Mouse (Mus musculus): ENCODE measurements around the gene Stk26. TPM values are rescaled to one million over a fixed set of nuclear protein-coding genes. Genes with fewer than 3 reads are reported as not detected.
A peak's percentile ranks its signal among the peaks of the same experiment; 100 is the strongest.

Gene Stk26
- 0.60 and 3.1 TPM in 2 replicates for polyA plus RNA-seq (2015; fragmentation: Nextera tagmentation; extraction: Ambion mirVana)

- Histone ChIP-seq H3K27ac (replicated peaks) (no peak within 1 kb of the TSS), H3K27me3 (replicated peaks) (0 out of 2 replicates have a peak, but pooled peaks cover 4% of the 10 kb centered on the region), H3K4me1 (peaks cover 3% of the 10 kb centered on the region; the same call in 1 of the 2 replicates), H3K36me3 (no peaks in the 10 kb centered on the region), H3K4me2 (peak within 1 kb of the TSS; percentile 89), H3K9ac (replicated peaks) (peak within 1 kb of the TSS; percentile 28), H3K4me3 (replicated peaks) (peak within 1 kb of the TSS; percentile 47), H3K9me3 (replicated peaks) (no peaks in the 10 kb centered on the region)
- 21% methylated on average over 31 of the region's 31 CpGs for WGBS
- ATAC-seq (ENCODE audit: low FRiP score), result peak; percentile 74
Observed at GRCm38 (mm10) chrX:50840847-50841560, at the start of gene Stk26. TSS of gene Stk26 (plus strand) at chrX:50841047.

- H3K9me3 ChIP-seq (replicated peaks), result no peaks in the 10 kb centered on the region
- no peak overlapping the region for H3K4me2 ChIP-seq
- H3K36me3 ChIP-seq, result no peaks in the 10 kb centered on the region
- H3K4me3 ChIP-seq (replicated peaks), result no peak overlapping the region
- no peak for ATAC-seq (ENCODE audit: low FRiP score)
- H3K9ac ChIP-seq (replicated peaks), result no peak overlapping the region
- H3K4me1 ChIP-seq, result no peaks in the 10 kb centered on the region
- WGBS, result 71% methylated on average over 4 of the region's 4 CpGs
- H3K27me3 ChIP-seq (replicated peaks), result no peaks in the 10 kb centered on the region
- H3K27ac ChIP-seq (replicated peaks), result no peak overlapping the region
Observed at GRCm38 (mm10) chrX:50793005-50793680, 47.7 kb upstream of the Stk26 start.

GRCm38 (mm10) chrX:50797798-50798197, 43.0 kb upstream of the Stk26 start:
- no peaks in the 10 kb centered on the region for H3K27me3 ChIP-seq (replicated peaks)
- H3K36me3 ChIP-seq, result no peaks in the 10 kb centered on the region
- H3K4me3 ChIP-seq (replicated peaks), result no peak overlapping the region
- no peak overlapping the region for H3K4me2 ChIP-seq
- no peaks in the 10 kb centered on the region for H3K4me1 ChIP-seq
- no peak for ATAC-seq (ENCODE audit: low FRiP score)
- no peak overlapping the region for H3K27ac ChIP-seq (replicated peaks)
- no peaks in the 10 kb centered on the region for H3K9me3 ChIP-seq (replicated peaks)
- 60% methylated on average over 1 of the region's 1 CpGs for WGBS
- H3K9ac ChIP-seq (replicated peaks), result no peak overlapping the region

- Histone ChIP-seq H3K4me2 (no peak overlapping the region; the same call in 1 of the 2 replicates), H3K4me3 (replicated peaks) (no peak overlapping the region), H3K4me1 (no peaks in the 10 kb centered on the region), H3K36me3 (no peaks in the 10 kb centered on the region), H3K9ac (replicated peaks) (no peak overlapping the region), H3K9me3 (replicated peaks) (no peaks in the 10 kb centered on the region), H3K27me3 (replicated peaks) (no peaks in the 10 kb centered on the region), H3K27ac (replicated peaks) (no peak overlapping the region)
- WGBS, result 40% methylated on average over 10 of the region's 10 CpGs
- ATAC-seq (ENCODE audit: low FRiP score), result no peak
Observed at GRCm38 (mm10) chrX:50798571-50798970, 42.3 kb upstream of the Stk26 start.

GRCm38 (mm10) chrX:50799656-50800188, 41.1 kb upstream of the Stk26 start:
- no peak overlapping the region for H3K4me3 ChIP-seq (replicated peaks)
- no peak overlapping the region for H3K9ac ChIP-seq (replicated peaks)
- H3K36me3 ChIP-seq, result no peaks in the 10 kb centered on the region
- no peak for ATAC-seq (ENCODE audit: low FRiP score)
- 60% methylated on average over 8 of the region's 8 CpGs for WGBS
- no peak overlapping the region for H3K4me2 ChIP-seq
- no peaks in the 10 kb centered on the region for H3K9me3 ChIP-seq (replicated peaks)
- H3K27me3 ChIP-seq (replicated peaks), result no peaks in the 10 kb centered on the region
- no peaks in the 10 kb centered on the region for H3K4me1 ChIP-seq
- no peak overlapping the region for H3K27ac ChIP-seq (replicated peaks)

GRCm38 (mm10) chrX:50805654-50806053, 35.2 kb upstream of the Stk26 start:
- Histone ChIP-seq H3K36me3 (no peaks in the 10 kb centered on the region), H3K4me1 (no peaks in the 10 kb centered on the region), H3K9me3 (replicated peaks) (no peaks in the 10 kb centered on the region), H3K9ac (replicated peaks) (no peak overlapping the region), H3K4me3 (replicated peaks) (no peak overlapping the region), H3K27ac (replicated peaks) (no peak overlapping the region), H3K27me3 (replicated peaks) (no peaks in the 10 kb centered on the region), H3K4me2 (no peak overlapping the region)
- 47% methylated on average over 4 of the region's 4 CpGs for WGBS
- ATAC-seq (ENCODE audit: low FRiP score), result no peak

- H3K4me1 ChIP-seq, result no peaks in the 10 kb centered on the region
- H3K9me3 ChIP-seq (replicated peaks), result no peaks in the 10 kb centered on the region
- H3K4me3 ChIP-seq (replicated peaks), result no peak overlapping the region
- ATAC-seq (ENCODE audit: low FRiP score), result no peak
- 83% methylated on average over 6 of the region's 6 CpGs for WGBS
- H3K9ac ChIP-seq (replicated peaks), result no peak overlapping the region
- no peaks in the 10 kb centered on the region for H3K27me3 ChIP-seq (replicated peaks)
- no peaks in the 10 kb centered on the region for H3K36me3 ChIP-seq
- no peak overlapping the region for H3K4me2 ChIP-seq
- H3K27ac ChIP-seq (replicated peaks), result no peak overlapping the region
Observed at GRCm38 (mm10) chrX:50823856-50824255, 17.0 kb upstream of the Stk26 start.

- Histone ChIP-seq H3K27me3 (replicated peaks) (no peaks in the 10 kb centered on the region), H3K9ac (replicated peaks) (no peak overlapping the region), H3K27ac (replicated peaks) (no peak overlapping the region), H3K4me1 (peaks cover under 1% of the 10 kb centered on the region; the same call in 1 of the 2 replicates), H3K9me3 (replicated peaks) (no peaks in the 10 kb centered on the region), H3K4me2 (no peak overlapping the region), H3K4me3 (replicated peaks) (no peak overlapping the region), H3K36me3 (no peaks in the 10 kb centered on the region)
- no peak for ATAC-seq (ENCODE audit: low FRiP score)
- 84% methylated on average over 3 of the region's 3 CpGs for WGBS
Observed at GRCm38 (mm10) chrX:50835592-50835991, 5.3 kb upstream of the Stk26 start.

- Histone ChIP-seq H3K4me2 (no peak overlapping the region), H3K9ac (replicated peaks) (no peak overlapping the region), H3K27me3 (replicated peaks) (0 out of 2 replicates have a peak, but pooled peaks cover 4% of the 10 kb centered on the region), H3K9me3 (replicated peaks) (no peaks in the 10 kb centered on the region), H3K36me3 (no peaks in the 10 kb centered on the region), H3K4me1 (peaks cover 3% of the 10 kb centered on the region; the same call in 1 of the 2 replicates), H3K27ac (replicated peaks) (no peak overlapping the region), H3K4me3 (replicated peaks) (no peak overlapping the region)
- WGBS, result 73% methylated on average over 10 of the region's 10 CpGs
- no peak for ATAC-seq (ENCODE audit: low FRiP score)
Observed at GRCm38 (mm10) chrX:50836029-50836691, 4.7 kb upstream of the Stk26 start.

- Histone ChIP-seq H3K9me3 (replicated peaks) (no peaks in the 10 kb centered on the region), H3K4me2 (peak overlapping the region; percentile 89), H3K36me3 (no peaks in the 10 kb centered on the region), H3K27ac (replicated peaks) (no peak overlapping the region), H3K9ac (replicated peaks) (peak overlapping the region; percentile 28; the same call in 1 of the 2 replicates), H3K4me1 (peaks cover 3% of the 10 kb centered on the region; the same call in 1 of the 2 replicates), H3K4me3 (replicated peaks) (peak overlapping the region; percentile 47), H3K27me3 (replicated peaks) (0 out of 2 replicates have a peak, but pooled peaks cover 4% of the 10 kb centered on the region)
- 30% methylated on average over 21 of the region's 23 CpGs for WGBS
- peak; percentile 80 for ATAC-seq (ENCODE audit: low FRiP score)
Observed at GRCm38 (mm10) chrX:50841587-50841986, 740 bp downstream of the Stk26 start.

- peak overlapping the region; percentile 89 for H3K4me2 ChIP-seq
- ATAC-seq (ENCODE audit: low FRiP score), result no peak; the same call in 1 of the 2 replicates
- H3K9ac ChIP-seq (replicated peaks), result no peak overlapping the region
- H3K4me3 ChIP-seq (replicated peaks), result peak overlapping the region; percentile 47
- H3K27ac ChIP-seq (replicated peaks), result no peak overlapping the region
- no peaks in the 10 kb centered on the region for H3K36me3 ChIP-seq
- H3K27me3 ChIP-seq (replicated peaks), result 0 out of 2 replicates have a peak, but pooled peaks cover 4% of the 10 kb centered on the region
- WGBS, result 50% methylated on average over 9 of the region's 9 CpGs
- H3K4me1 ChIP-seq, result peaks cover 3% of the 10 kb centered on the region; the same call in 1 of the 2 replicates
- H3K9me3 ChIP-seq (replicated peaks), result no peaks in the 10 kb centered on the region
Observed at GRCm38 (mm10) chrX:50842046-50842445, 1.2 kb downstream of the Stk26 start.

Data from neural tube, embryonic 15.5 days (tissue).